Mouse (Mus musculus) erythroblast, adult 5-6 weeks (primary cell): ENCODE results near the gene Pck2. TPM values are rescaled to one million over a fixed set of nuclear protein-coding genes. Genes with fewer than 3 reads are reported as not detected.

Source experiments
- ATAC-seq: replicated peaks from 2 replicates; pipeline ENCODE4 v1.8.0; 2016; ENCODE audit warnings: moderate number of reproducible peaks, mild to moderate bottlenecking, moderate TSS enrichment, inconsistent platforms; ENCODE audit not compliant: poor library complexity, low FRiP score, severe bottlenecking
- total RNA-seq, 2 experiments: library from RNA; stranded (forward) in 1 of 2; stranded (reverse) in 1 of 2; fragments of 150-400 nt in 1 of 2; fragments of 200-764, 138-1000 nt in 1 of 2; gene quantifications; 2 replicates each; pipeline versions ENCODE4 v1.2.3 to v1.2.4; 2015 to 2017; ENCODE audit warnings: low replicate concordance in 2 of 2

Pck2 gene
- total RNA-seq, 2 experiments from 2014 or later, result 20.4 to 60.3 TPM

DNA sequence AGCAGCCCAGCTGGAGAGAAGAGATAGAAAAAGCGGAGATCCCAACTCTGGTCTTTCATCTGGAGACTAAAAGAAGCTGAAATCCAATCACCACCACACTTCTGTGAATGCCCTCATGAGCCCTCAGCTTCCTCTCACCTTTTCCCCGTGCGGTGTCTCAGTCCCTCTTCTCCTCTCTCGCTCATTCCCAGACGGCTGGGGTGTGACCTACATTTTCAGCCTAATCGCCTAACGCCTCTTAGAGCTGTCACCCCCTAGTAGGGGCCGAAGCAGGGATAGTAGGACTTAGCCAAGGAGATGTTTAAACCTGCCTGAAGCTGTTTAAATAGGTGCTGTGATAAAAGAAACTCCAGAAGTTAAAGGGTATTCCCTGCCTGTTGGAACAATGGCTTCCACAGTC, 15.3 kb upstream of the Pck2 start, which contains the start of gene Nrl:
TSS of gene Nrl (minus strand) at position 197 of the 400 bp plus-strand sequence.
- no peak for ATAC-seq

- no peak for ATAC-seq
Measured at GRCm38 (mm10) chr14:55526674-55527073, 13.4 kb upstream of the Pck2 start.

- ATAC-seq, result peak; percentile 82
Measured at GRCm38 (mm10) chr14:55527940-55528339, 12.1 kb upstream of the Pck2 start.

- ATAC-seq, result no peak
Measured at GRCm38 (mm10) chr14:55536116-55536745, 3.8 kb upstream of the Pck2 start.

DNA sequence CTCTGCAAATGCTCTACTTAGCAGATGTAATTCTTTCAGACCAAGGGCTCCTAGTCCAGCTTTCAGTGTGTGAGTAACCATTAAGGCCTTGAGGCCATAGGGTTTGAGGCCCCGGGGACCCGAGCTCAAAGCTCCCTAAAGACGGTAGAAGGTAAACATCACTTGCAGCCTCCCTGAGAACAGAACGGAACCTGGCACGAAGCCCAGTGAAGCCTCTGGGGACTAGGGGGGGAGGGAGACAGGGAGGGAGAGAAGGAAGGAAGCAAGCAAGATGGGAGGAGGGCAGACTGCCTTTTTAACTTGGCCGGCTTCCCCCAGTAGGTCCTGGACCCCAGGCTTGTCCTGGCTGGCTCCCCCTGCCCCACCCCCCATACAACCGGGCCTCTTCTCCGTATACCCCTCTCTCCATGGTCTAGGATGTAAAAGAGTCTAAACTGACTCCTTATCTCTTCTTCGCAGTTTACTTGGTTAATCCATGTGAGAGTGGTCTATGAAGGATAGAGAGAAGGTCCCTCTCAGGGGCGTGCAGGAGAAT, 788 bp downstream of the Pck2 start:
- peak; percentile 40 for ATAC-seq

GRCm38 (mm10) chr14:55542268-55542667, 2.2 kb downstream of the Pck2 start:
- peak; percentile 78 for ATAC-seq

DNA sequence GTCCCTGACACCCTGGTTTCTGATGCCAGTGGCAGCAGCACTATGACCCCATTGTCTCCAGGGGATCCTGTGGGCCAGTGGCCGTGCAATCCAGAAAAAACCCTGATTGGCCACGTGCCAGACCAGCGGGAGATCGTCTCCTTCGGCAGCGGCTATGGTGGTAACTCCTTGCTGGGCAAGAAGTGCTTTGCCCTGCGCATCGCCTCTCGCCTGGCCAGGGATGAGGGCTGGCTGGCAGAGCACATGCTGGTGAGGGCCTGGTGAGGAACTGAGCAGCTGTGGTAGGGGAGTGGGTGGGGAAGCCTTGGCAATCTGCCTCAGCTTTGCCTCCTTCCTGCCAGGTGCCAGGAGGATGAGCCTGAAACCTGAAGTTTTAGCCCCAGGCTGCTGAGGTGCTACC, 4.3 kb downstream of the Pck2 start:
- no peak for ATAC-seq

GRCm38 (mm10) chr14:55550191-55550590, 10.1 kb downstream of the Pck2 start:
- no peak for ATAC-seq

- no peak for ATAC-seq
Measured at GRCm38 (mm10) chr14:55551347-55551746, 11.3 kb downstream of the Pck2 start.

GRCm38 (mm10) chr14:55551794-55552193, 11.7 kb downstream of the Pck2 start:
- ATAC-seq, result no peak

DNA sequence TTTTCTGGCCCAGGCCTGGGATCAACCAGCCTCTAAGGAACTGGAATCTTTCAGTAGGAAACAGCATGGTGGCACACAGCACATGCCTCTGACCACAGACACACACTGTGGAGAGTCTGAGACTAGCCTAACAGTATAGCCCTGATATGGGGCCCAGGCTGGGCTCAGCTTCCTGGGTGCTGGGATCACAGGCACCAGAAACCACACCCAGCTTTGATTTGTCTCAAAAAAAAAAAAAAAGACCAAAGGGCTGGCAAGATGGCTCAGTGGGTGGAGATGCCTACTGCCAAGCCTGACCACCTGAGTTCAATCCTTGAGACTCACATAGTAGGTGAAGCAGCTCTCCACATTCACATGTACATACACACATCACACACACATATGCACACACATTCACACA, 14.6 kb downstream of the Pck2 start:
- no peak for ATAC-seq

DNA sequence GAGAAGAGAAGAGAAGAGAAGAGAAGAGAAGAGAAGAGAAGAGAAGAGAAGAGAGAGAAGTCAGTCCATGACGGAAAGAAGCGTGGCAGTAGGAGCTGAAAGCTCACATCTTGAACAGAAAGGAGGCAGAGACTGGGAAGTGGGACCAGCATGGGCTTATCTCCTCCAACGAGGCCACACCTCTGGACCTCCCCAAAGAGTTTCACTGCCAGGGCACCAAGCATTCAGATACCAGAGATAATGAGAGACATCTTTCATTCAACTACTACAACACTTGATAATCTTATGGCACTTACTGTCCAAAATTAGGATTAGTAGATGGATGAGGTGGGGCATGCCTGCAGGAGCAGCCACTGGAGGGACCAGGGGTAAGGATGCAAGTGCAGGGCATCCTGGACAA, 15.7 kb downstream of the Pck2 start:
- no peak for ATAC-seq

DNA sequence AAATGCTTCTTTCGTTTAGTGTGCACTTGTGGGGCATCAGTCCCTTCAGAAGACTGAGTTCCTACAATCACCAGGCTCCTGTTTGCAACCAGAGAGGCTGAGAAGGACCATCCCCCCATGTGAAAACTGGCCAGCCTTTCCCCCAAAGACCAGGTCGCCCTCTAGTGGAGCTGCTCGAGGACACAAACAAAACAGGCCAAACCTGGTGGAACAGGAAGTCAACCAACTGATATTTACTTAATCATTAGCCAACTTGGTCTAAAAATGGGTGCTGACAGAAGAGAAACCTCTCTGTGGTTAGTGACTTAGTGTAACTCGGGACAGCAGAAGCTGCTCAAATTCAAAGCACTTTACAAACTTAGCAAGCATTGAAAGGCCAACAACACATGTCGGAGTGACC, 16.9 kb downstream of the Pck2 start:
- ATAC-seq, result no peak

DNA sequence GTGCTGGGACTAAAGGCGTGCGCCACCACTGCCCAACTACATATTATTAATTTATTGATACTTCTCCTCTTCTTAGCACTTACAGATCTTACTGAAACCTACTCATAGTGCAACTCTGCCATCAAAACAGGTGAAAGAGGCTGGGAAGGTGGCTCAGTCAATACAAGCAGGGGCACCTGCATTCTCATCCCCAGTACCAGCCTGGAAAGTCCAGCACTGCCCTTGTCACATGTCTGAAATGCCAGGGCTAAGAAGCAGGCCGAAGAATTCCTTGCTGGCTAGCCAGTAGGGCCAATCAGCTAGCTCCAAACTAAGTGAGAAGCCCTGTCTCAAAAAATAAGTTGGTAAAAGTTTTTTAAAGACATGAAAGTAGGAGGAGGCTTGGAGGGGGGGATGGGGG, 17.5 kb downstream of the Pck2 start:
- no peak for ATAC-seq

GRCm38 (mm10) chr14:55558740-55559448, 18.8 kb downstream of the Pck2 start:
- no peak for ATAC-seq

GRCm38 (mm10) chr14:55559799-55560201, 19.7 kb downstream of the Pck2 start, which contains the start of gene Dcaf11:
Gene Dcaf11, plus strand, starts transcription at chr14:55560006.
- peak; percentile 76 for ATAC-seq

DNA sequence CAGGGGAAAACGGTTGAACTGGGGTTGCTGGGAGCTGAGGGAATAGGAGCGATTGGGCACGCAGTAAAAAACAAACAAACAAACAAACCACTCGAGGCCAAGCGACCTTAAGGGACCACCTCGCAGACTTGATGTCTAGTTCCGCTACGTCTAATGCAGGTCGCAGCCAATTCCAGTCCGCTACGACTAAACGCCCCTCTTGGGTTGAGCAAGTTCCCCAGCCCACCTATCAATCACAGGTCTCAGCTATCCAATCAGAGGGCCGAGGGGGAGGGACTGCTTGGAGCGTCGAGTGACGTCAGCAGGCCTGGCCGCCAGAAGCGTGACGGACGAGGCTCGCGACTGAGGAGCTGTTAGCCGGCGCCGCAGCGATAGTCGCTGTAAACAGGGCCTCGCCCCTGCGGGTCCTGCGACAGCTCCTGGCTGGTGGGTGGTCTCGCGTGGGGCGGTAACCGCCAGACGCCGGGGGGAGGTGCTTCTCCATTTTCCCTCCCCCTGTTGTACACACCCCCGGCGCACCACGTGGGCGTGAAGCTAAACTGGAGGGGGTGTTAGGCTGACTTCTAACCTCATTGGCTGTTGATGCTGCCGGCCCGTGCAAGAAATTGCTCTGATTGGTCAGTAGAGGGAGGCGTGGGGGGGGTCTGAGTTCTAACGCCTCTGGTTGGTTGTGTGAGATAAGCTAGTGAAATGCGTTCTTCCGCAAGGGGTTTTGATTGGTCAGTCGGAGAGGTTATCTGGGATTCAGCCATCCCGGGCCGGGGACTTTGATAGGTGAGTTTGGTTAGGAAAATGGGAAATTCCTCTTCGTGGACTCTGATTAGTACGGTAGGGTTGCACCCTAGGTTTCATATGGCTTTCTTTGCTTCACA, 20.4 kb downstream of the Pck2 start, which contains the start of gene A730061H03Rik:
TSS of gene A730061H03Rik (minus strand) at position 205 of the 872 bp plus-strand sequence.
- ATAC-seq, result peak; percentile 84

- no peak for ATAC-seq
Measured at GRCm38 (mm10) chr14:55561860-55562259, 21.8 kb downstream of the Pck2 start.

- no peak for ATAC-seq
Measured at GRCm38 (mm10) chr14:55563249-55563648, 23.2 kb downstream of the Pck2 start.

- ATAC-seq, result no peak
Measured at GRCm38 (mm10) chr14:55565748-55566147, 25.7 kb downstream of the Pck2 start.
